Mouse (Mus musculus): Measurements from ENCODE around the gene Zmiz1.

The Zmiz1 gene

GRCm38 (mm10) chr14:25711177-25711576, 252.2 kb downstream of the Zmiz1 start:
- DNase-seq = peak; percentile 27

- DNase-seq = no peak
Measured at GRCm38 (mm10) chr14:25711602-25712001, 252.6 kb downstream of the Zmiz1 start.

GRCm38 (mm10) chr14:25713443-25713842, 254.5 kb downstream of the Zmiz1 start:
- peak; percentile 25 for DNase-seq
